8 mouse cellular contexts compared by ENCODE assay signal in genomic region chr3:103916205-103916838, GRCm38 (mm10). TPM values are rescaled to one million over a fixed set of nuclear protein-coding genes. Genes with fewer than 3 reads are reported as not detected.
A peak's percentile ranks its signal among the peaks of the same experiment; 100 is the strongest.
DNase-seq lines count a peak whose midpoint lies in the region; ATAC-seq and TF ChIP-seq lines count a peak whose summit lies in the region.

No protein-coding gene starts in this region.

- peak; percentile 18 for DNase-seq in adrenal gland, adult 2 months
- DNase-seq in adrenal gland, adult 8-10 months, result no peak
- DNase-seq in B cell, adult 2 months, result peak; percentile 63 to 65
- no peak for DNase-seq in limb, embryonic 14.5 days (ENCODE audit: low spot score)
- DNase-seq in urinary bladder, postnatal 36 days (ENCODE audit: low spot score in 2 of 2), result no peak
- no peak for DNase-seq in left cerebral cortex, adult 11 months (ENCODE audit: low spot score)

- no peak for TF ChIP-seq POLR2A in limb, embryonic 14.5 days (IDR thresholded peaks at IDR 0.05; ENCODE audit: borderline replicate concordance, extremely low read depth, insufficient read depth, insufficient read length)

- H3K4me1 ChIP-seq in forebrain, embryonic 16.5 days (replicated peaks; ENCODE audit: control insufficient read depth, insufficient read depth, low read length), result peaks cover 10% of the 10 kb centered on the region
- peaks cover 11% of the 10 kb centered on the region for H3K4me1 ChIP-seq in limb, embryonic 14.5 days (ENCODE audit: control insufficient read depth, insufficient read depth, low read length)
- peaks cover 31% of the 10 kb centered on the region for H3K4me1 ChIP-seq in neural tube, embryonic 13.5 days (replicated peaks)

- peak overlapping the region; percentile 44 for H3K9ac ChIP-seq in forebrain, embryonic 16.5 days (replicated peaks; ENCODE audit: low read depth, low read length)
- H3K9ac ChIP-seq in limb, embryonic 14.5 days (ENCODE audit: low read depth, low read length, severe bottlenecking), result 0 out of 2 replicates have a peak overlapping the region, but pooled peaks have one; percentile 7
- peak overlapping the region; percentile 61 for H3K9ac ChIP-seq in neural tube, embryonic 13.5 days

- no peaks in the 10 kb centered on the region for H3K9me3 ChIP-seq in forebrain, embryonic 16.5 days (ENCODE audit: control insufficient read depth, low read length)
- no peaks in the 10 kb centered on the region for H3K9me3 ChIP-seq in limb, embryonic 14.5 days (ENCODE audit: control insufficient read depth, low read length)
- H3K9me3 ChIP-seq in neural tube, embryonic 13.5 days, result no peaks in the 10 kb centered on the region

- no peak for ATAC-seq in forebrain, embryonic 16.5 days
- ATAC-seq in limb, embryonic 14.5 days (ENCODE audit: low FRiP score, low read depth), result no peak
- no peak for ATAC-seq in neural tube, embryonic 13.5 days (ENCODE audit: low read depth)

- 32% methylated on average over 5 of the region's 5 CpGs for WGBS in forebrain, embryonic 16.5 days
- WGBS in limb, embryonic 14.5 days, result 40% methylated on average over 5 of the region's 5 CpGs
- 25% methylated on average over 5 of the region's 5 CpGs for WGBS in neural tube, embryonic 13.5 days

- peak overlapping the region; percentile 66 for H3K4me2 ChIP-seq in forebrain, embryonic 16.5 days (ENCODE audit: low read length)
- H3K4me2 ChIP-seq in limb, embryonic 14.5 days (replicated peaks; ENCODE audit: low read depth, low read length, severe bottlenecking), result peak overlapping the region; percentile 75
- H3K4me2 ChIP-seq in neural tube, embryonic 13.5 days, result peak overlapping the region; percentile 85

- H3K36me3 ChIP-seq in forebrain, embryonic 16.5 days (ENCODE audit: control insufficient read depth, insufficient read depth), result no peaks in the 10 kb centered on the region
- H3K36me3 ChIP-seq in limb, embryonic 14.5 days (ENCODE audit: control insufficient read depth, insufficient read depth, low read length), result no peaks in the 10 kb centered on the region
- no peaks in the 10 kb centered on the region for H3K36me3 ChIP-seq in neural tube, embryonic 13.5 days

- no peaks in the 10 kb centered on the region for H3K27me3 ChIP-seq in forebrain, embryonic 16.5 days (replicated peaks; ENCODE audit: control insufficient read depth, insufficient read depth, low read length)
- no peaks in the 10 kb centered on the region for H3K27me3 ChIP-seq in limb, embryonic 14.5 days (ENCODE audit: control insufficient read depth, insufficient read depth, low read length)
- H3K27me3 ChIP-seq in neural tube, embryonic 13.5 days, result no peaks in the 10 kb centered on the region

- H3K4me3 ChIP-seq in forebrain, embryonic 16.5 days (replicated peaks; ENCODE audit: low read length), result peak overlapping the region; percentile 39
- H3K4me3 ChIP-seq in limb, embryonic 14.5 days (replicated peaks; ENCODE audit: low read length), result peak overlapping the region; percentile 97
- peak overlapping the region; percentile 99 for H3K4me3 ChIP-seq in neural tube, embryonic 13.5 days

- H3K27ac ChIP-seq in forebrain, embryonic 16.5 days (ENCODE audit: low read length), result no peak overlapping the region
- no peak overlapping the region for H3K27ac ChIP-seq in limb, embryonic 14.5 days (replicated peaks; ENCODE audit: low read depth, low read length)
- no peak overlapping the region for H3K27ac ChIP-seq in neural tube, embryonic 13.5 days (replicated peaks)

RNA-seq across cellular contexts. Expression of gene Rsbn1, which starts 2.4 kb away (rescaled TPM):
- 10 to 100 TPM; 14.6 to 18.3 TPM for total RNA-seq in adrenal gland, adult 2 months (2021)
- 5.1 and 6.3 TPM in 2 replicates for polyA plus RNA-seq in adrenal gland, adult 2 months (2012; rRNA removed)
- 10 to 100 TPM; 18.8 to 23.4 (median 21.5) TPM for total RNA-seq in adrenal gland, adult 8-10 months (2022)
- polyA plus RNA-seq in forebrain, embryonic 16.5 days (2015; fragmentation: Nextera tagmentation; extraction: Ambion mirVana), result 21.1 and 23.4 TPM in 2 replicates
- 11.0 and 11.4 TPM in 2 replicates for polyA plus RNA-seq in limb, embryonic 14.5 days (2012; rRNA removed)
- 12.2 and 15.2 TPM in 2 replicates for polyA plus RNA-seq in limb, embryonic 14.5 days (2014; fragmentation: Nextera tagmentation; extraction: Ambion mirVana)
- 19.4 and 19.8 TPM in 2 replicates for polyA plus RNA-seq in neural tube, embryonic 13.5 days (2015; fragmentation: Nextera tagmentation; extraction: Ambion mirVana)

RNA-seq across cellular contexts. Expression of gene Phtf1, which starts 51.6 kb away (rescaled TPM):
- 10 to 100 TPM; 14.4 to 21.2 TPM for total RNA-seq in adrenal gland, adult 2 months (2021)
- polyA plus RNA-seq in adrenal gland, adult 2 months (2012; rRNA removed), result 12.4 and 13.9 TPM in 2 replicates
- total RNA-seq in adrenal gland, adult 8-10 months (2022), result 10 to 100 TPM; 17.9 to 26.8 (median 22.1) TPM
- 26.0 and 30.3 TPM in 2 replicates for polyA plus RNA-seq in forebrain, embryonic 16.5 days (2015; fragmentation: Nextera tagmentation; extraction: Ambion mirVana)
- polyA plus RNA-seq in limb, embryonic 14.5 days (2012; rRNA removed), result 22.5 and 24.5 TPM in 2 replicates
- 41.1 and 48.1 TPM in 2 replicates for polyA plus RNA-seq in limb, embryonic 14.5 days (2014; fragmentation: Nextera tagmentation; extraction: Ambion mirVana)
- polyA plus RNA-seq in neural tube, embryonic 13.5 days (2015; fragmentation: Nextera tagmentation; extraction: Ambion mirVana), result 28.6 and 30.4 TPM in 2 replicates

RNA-seq across cellular contexts. Expression of gene Ptpn22, which starts 56.7 kb away (rescaled TPM):
- 1 to 10 TPM; 1.6 to 2.7 TPM for total RNA-seq in adrenal gland, adult 2 months (2021)
- polyA plus RNA-seq in adrenal gland, adult 2 months (2012; rRNA removed), result 0.27 and 0.41 TPM in 2 replicates
- total RNA-seq in adrenal gland, adult 8-10 months (2022), result 1 to 10 TPM; 1.6 to 2.7 (median 2.3) TPM
- polyA plus RNA-seq in forebrain, embryonic 16.5 days (2015; fragmentation: Nextera tagmentation; extraction: Ambion mirVana), result 0.10 and 0.24 TPM in 2 replicates
- polyA plus RNA-seq in limb, embryonic 14.5 days (2012; rRNA removed), result 0.47 and 0.99 TPM in 2 replicates
- 0.94 and 1.1 TPM in 2 replicates for polyA plus RNA-seq in limb, embryonic 14.5 days (2014; fragmentation: Nextera tagmentation; extraction: Ambion mirVana)
- 0.39 and 0.70 TPM in 2 replicates for polyA plus RNA-seq in neural tube, embryonic 13.5 days (2015; fragmentation: Nextera tagmentation; extraction: Ambion mirVana)

Comparison
In these comparisons a context has a peak if more than half of its experiments do, and no peak if none do; other contexts are left out.
1. DNase-seq: peak in adrenal gland, adult 2 months (single experiment) and B cell, adult 2 months (2 of 2); none in adrenal gland, adult 8-10 months (single experiment), limb, embryonic 14.5 days (single experiment), urinary bladder, postnatal 36 days (0 of 2) and left cerebral cortex, adult 11 months (single experiment).
2. H3K4me3 ChIP-seq: peak in every context shown above with its lines; median percentile 99 in neural tube, embryonic 13.5 days; 97 in limb, embryonic 14.5 days; 39 in forebrain, embryonic 16.5 days.
3. H3K9ac ChIP-seq: peak in every context shown above with its lines; median percentile 61 in neural tube, embryonic 13.5 days; 44 in forebrain, embryonic 16.5 days; 7 in limb, embryonic 14.5 days.
4. Peak in every context shown above with its lines, with median percentiles within 50 percentile points of each other: H3K4me2 ChIP-seq.